Mouse (Mus musculus) embryo, embryonic 11 days (tissue): ENCODE data around the gene Hsd17b2.

Experiments
- DNase-seq: peaks from one replicate; pipeline ENCODE4 v3.0.0-alpha.2; 2015

The Hsd17b2 gene

GRCm38 (mm10) chr8:117701859-117702258, at the start of gene Hsd17b2:
Gene Hsd17b2 (plus strand): TSS chr8:117701904.
- peak; percentile 26 for DNase-seq

- DNase-seq, result no peak
These were observed 49.4 kb upstream of the Hsd17b2 start for GRCm38 (mm10) chr8:117652318-117652717.

GRCm38 (mm10) chr8:117658990-117659389, 42.7 kb upstream of the Hsd17b2 start:
- peak; percentile 17 for DNase-seq

GRCm38 (mm10) chr8:117660358-117661031, 41.2 kb upstream of the Hsd17b2 start:
- DNase-seq, result peak; percentile 79

GRCm38 (mm10) chr8:117667349-117668124, 34.2 kb upstream of the Hsd17b2 start:
- no peak for DNase-seq

GRCm38 (mm10) chr8:117670461-117670860, 31.2 kb upstream of the Hsd17b2 start:
- peak; percentile 47 for DNase-seq

- DNase-seq, result no peak
These were observed 29.1 kb upstream of the Hsd17b2 start for GRCm38 (mm10) chr8:117672558-117672957.

GRCm38 (mm10) chr8:117673430-117673830, 28.3 kb upstream of the Hsd17b2 start, which contains the start of gene Sdr42e1:
Gene Sdr42e1 (minus strand): TSS chr8:117673689.
- DNase-seq, result peak; percentile 67

GRCm38 (mm10) chr8:117675171-117675570, 26.5 kb upstream of the Hsd17b2 start:
- no peak for DNase-seq

- DNase-seq, result no peak
These were observed 25.2 kb upstream of the Hsd17b2 start for GRCm38 (mm10) chr8:117676460-117676859.

GRCm38 (mm10) chr8:117677011-117677410, 24.7 kb upstream of the Hsd17b2 start:
- no peak for DNase-seq

- DNase-seq, result no peak
These were observed 23.1 kb upstream of the Hsd17b2 start for GRCm38 (mm10) chr8:117678650-117679049.

- no peak for DNase-seq
These were observed 17.7 kb upstream of the Hsd17b2 start for GRCm38 (mm10) chr8:117683925-117684472.

- DNase-seq, result peak; percentile 45
These were observed 17.2 kb upstream of the Hsd17b2 start for GRCm38 (mm10) chr8:117684504-117684903.

- DNase-seq, result no peak
These were observed 13.8 kb upstream of the Hsd17b2 start for GRCm38 (mm10) chr8:117687890-117688289.

GRCm38 (mm10) chr8:117692131-117692530, 9.6 kb upstream of the Hsd17b2 start:
- DNase-seq, result no peak

- no peak for DNase-seq
These were observed 6.1 kb upstream of the Hsd17b2 start for GRCm38 (mm10) chr8:117695636-117696035.

- DNase-seq, result peak; percentile 29
These were observed 4.5 kb upstream of the Hsd17b2 start for GRCm38 (mm10) chr8:117697248-117697647.

GRCm38 (mm10) chr8:117700699-117701098, 1.0 kb upstream of the Hsd17b2 start:
- no peak for DNase-seq

GRCm38 (mm10) chr8:117701246-117701645, 458 bp upstream of the Hsd17b2 start:
- DNase-seq, result no peak

- peak; percentile 13 for DNase-seq
These were observed 997 bp downstream of the Hsd17b2 start for GRCm38 (mm10) chr8:117702701-117703100.

- DNase-seq, result no peak
These were observed 4.4 kb downstream of the Hsd17b2 start for GRCm38 (mm10) chr8:117706141-117706540.

GRCm38 (mm10) chr8:117712226-117712625, 10.5 kb downstream of the Hsd17b2 start:
- peak; percentile 50 for DNase-seq

GRCm38 (mm10) chr8:117714604-117715003, 12.9 kb downstream of the Hsd17b2 start:
- DNase-seq, result no peak
